Mouse (Mus musculus) neural tube, embryonic 14.5 days (tissue): Measurements from ENCODE around the gene Ifna1. TPM values are rescaled to one million over a fixed set of nuclear protein-coding genes. Genes with fewer than 3 reads are reported as not detected.
"Not testable (repeated sequence)": the region's sequence is repeated elsewhere in the genome, so short reads cannot be mapped to it uniquely, and the experiment has no call there.

Source experiments
- ATAC-seq: fragments of 200-750 bp; cut with Nextera tagmentation; 2 replicates; pipeline ENCODE4 v1.8.0; 2017; ENCODE audit warnings: low read depth, mild to moderate bottlenecking, moderate TSS enrichment, moderate library complexity
- H3K27ac ChIP-seq: fragments of 300-500 bp; sonication (generic); 2 replicates; pipeline ENCODE4 v1.5.1; 2014; ENCODE audit warnings: low read depth, mild to moderate bottlenecking, control low read depth, low read length, moderate library complexity, mixed read lengths
- H3K27me3 ChIP-seq: fragments of 300-500 bp; sonication (generic); 2 replicates; pipeline ENCODE4 v1.6.1; 2014; ENCODE audit warnings: low read length; ENCODE audit not compliant: control insufficient read depth, insufficient read depth
- H3K36me3 ChIP-seq: fragments of 300-500 bp; sonication (generic); 2 replicates; pipeline ENCODE4 v1.6.1; 2014; ENCODE audit warnings: low read length, mixed read lengths; ENCODE audit not compliant: control insufficient read depth, insufficient read depth
- H3K4me1 ChIP-seq: fragments of 300-500 bp; sonication (generic); 2 replicates; pipeline ENCODE4 v1.6.1; 2014; ENCODE audit warnings: low read length; ENCODE audit not compliant: control insufficient read depth, insufficient read depth
- H3K4me2 ChIP-seq: fragments of 300-500 bp; sonication (generic); 2 replicates; pipeline ENCODE4 v1.6.1; 2014; ENCODE audit warnings: mild to moderate bottlenecking, low read depth, low read length, control low read depth
- H3K4me3 ChIP-seq: fragments of 300-500 bp; sonication (generic); 2 replicates; pipeline ENCODE4 v1.5.1; 2014; ENCODE audit warnings: low read depth, low read length, control low read depth, mixed read lengths
- H3K9ac ChIP-seq: fragments of 300-500 bp; sonication (generic); replicated peaks from 2 replicates; pipeline ENCODE4 v1.6.1; 2014; ENCODE audit warnings: low read depth, mild to moderate bottlenecking, control low read depth, low read length, mixed read lengths
- H3K9me3 ChIP-seq: fragments of 300-500 bp; sonication (generic); 2 replicates; pipeline ENCODE4 v1.6.1; 2016; ENCODE audit warnings: low read length; ENCODE audit not compliant: control insufficient read depth
- WGBS: fragments of 180-500 bp; shearing (Covaris S2); extraction: QIAGEN DNeasy Blood & Tissue Kit; methylation state at CpG from one replicate; pipeline ENCODE4 v1.1.7; 2014; 5-methylcytosine and 5-hydroxymethylcytosine counted together
- polyA plus RNA-seq: library from polyadenylated mRNA; unstranded; fragments of >200 nt; fragmentation: Nextera tagmentation; extraction: Ambion mirVana; gene quantifications from 2 replicates; pipeline ENCODE4 v1.2.1, GENCODE M21; 2014

The Ifna1 gene
- polyA plus RNA-seq, 1 experiment from 2014 or later: not detected

- not testable (repeated sequence) for H3K9me3 ChIP-seq, H3K27ac ChIP-seq, H3K36me3 ChIP-seq, H3K27me3 ChIP-seq, H3K9ac ChIP-seq, H3K4me1 ChIP-seq, ATAC-seq, H3K4me3 ChIP-seq, H3K4me2 ChIP-seq
- WGBS: 92% methylated on average over 1 of the region's 1 CpGs
These were observed 14.7 kb upstream of the Ifna1 start, which contains the start of gene Ifna5 for GRCm38 (mm10) chr4:88835225-88835624. Gene Ifna5 (plus strand): TSS chr4:88835525.

GRCm38 (mm10) chr4:88838828-88839227 lies 11.1 kb upstream of the Ifna1 start:
- no peaks in the 10 kb centered on the region for H3K9me3 ChIP-seq
- WGBS: 45% methylated on average over 3 of the region's 3 CpGs
- no peaks in the 10 kb centered on the region for H3K27me3 ChIP-seq
- no peaks in the 10 kb centered on the region for H3K4me1 ChIP-seq
- no peak overlapping the region for H3K27ac ChIP-seq
- H3K4me3 ChIP-seq: no peak overlapping the region
- ATAC-seq: no peak
- H3K4me2 ChIP-seq: no peak overlapping the region
- no peak overlapping the region for H3K9ac ChIP-seq
- no peaks in the 10 kb centered on the region for H3K36me3 ChIP-seq

GRCm38 (mm10) chr4:88840058-88840457 lies 9.8 kb upstream of the Ifna1 start:
- Histone ChIP-seq H3K36me3 (no peaks in the 10 kb centered on the region), H3K9me3 (no peaks in the 10 kb centered on the region), H3K9ac (no peak overlapping the region), H3K27ac (no peak overlapping the region), H3K4me1 (no peaks in the 10 kb centered on the region), H3K4me2 (no peak overlapping the region), H3K27me3 (no peaks in the 10 kb centered on the region), H3K4me3 (no peak overlapping the region)
- 79% methylated on average over 3 of the region's 3 CpGs for WGBS
- no peak for ATAC-seq

GRCm38 (mm10) chr4:88841438-88841911 lies 8.4 kb upstream of the Ifna1 start, which contains the start of gene Ifna4:
Gene Ifna4 (plus strand): TSS chr4:88841861.
- Histone ChIP-seq H3K9ac (no peak within 1 kb of the TSS), H3K36me3 (no peaks in the 10 kb centered on the region), H3K4me3 (no peak within 1 kb of the TSS), H3K4me1 (no peaks in the 10 kb centered on the region), H3K27ac (no peak within 1 kb of the TSS), H3K27me3 (no peaks in the 10 kb centered on the region), H3K9me3 (no peaks in the 10 kb centered on the region), H3K4me2 (no peak within 1 kb of the TSS)
- 48% methylated on average over 2 of the region's 2 CpGs for WGBS
- no peak for ATAC-seq

GRCm38 (mm10) chr4:88845334-88845733 lies 4.6 kb upstream of the Ifna1 start:
- WGBS: 60% methylated on average over 2 of the region's 2 CpGs
- no peak overlapping the region for H3K4me2 ChIP-seq
- ATAC-seq: no peak

GRCm38 (mm10) chr4:88851026-88851763 lies 1.3 kb downstream of the Ifna1 start:
- Histone ChIP-seq H3K36me3 (no peaks in the 10 kb centered on the region), H3K4me1 (no peaks in the 10 kb centered on the region), H3K27me3 (no peaks in the 10 kb centered on the region), H3K4me3 (no peak overlapping the region), H3K9me3 (no peaks in the 10 kb centered on the region), H3K27ac (no peak overlapping the region), H3K4me2 (no peak overlapping the region), H3K9ac (no peak overlapping the region)
- 28% methylated on average over 4 of the region's 4 CpGs for WGBS
- no peak for ATAC-seq

More at GRCm38 (mm10) chr4:88845334-88845733, 4.6 kb upstream of the Ifna1 start:
- Histone ChIP-seq H3K36me3 (no peaks in the 10 kb centered on the region), H3K27me3 (no peaks in the 10 kb centered on the region), H3K4me1 (no peaks in the 10 kb centered on the region), H3K9ac (no peak overlapping the region), H3K9me3 (no peaks in the 10 kb centered on the region), H3K4me3 (no peak overlapping the region), H3K27ac (no peak overlapping the region)

GRCm38 (mm10) chr4:88859214-88859613 lies 9.3 kb downstream of the Ifna1 start:
- Histone ChIP-seq H3K9me3 (no peaks in the 10 kb centered on the region), H3K27ac (no peak overlapping the region), H3K4me1 (no peaks in the 10 kb centered on the region), H3K36me3 (no peaks in the 10 kb centered on the region), H3K27me3 (no peaks in the 10 kb centered on the region), H3K9ac (no peak overlapping the region), H3K4me2 (no peak overlapping the region), H3K4me3 (no peak overlapping the region)
- ATAC-seq: no peak

GRCm38 (mm10) chr4:88863309-88863708 lies 13.4 kb downstream of the Ifna1 start:
- no peak overlapping the region for H3K4me3 ChIP-seq
- no peaks in the 10 kb centered on the region for H3K9me3 ChIP-seq
- H3K36me3 ChIP-seq: no peaks in the 10 kb centered on the region
- no peak overlapping the region for H3K4me2 ChIP-seq
- no peak overlapping the region for H3K9ac ChIP-seq
- ATAC-seq: no peak
- no peak overlapping the region for H3K27ac ChIP-seq
- no peaks in the 10 kb centered on the region for H3K4me1 ChIP-seq
- H3K27me3 ChIP-seq: no peaks in the 10 kb centered on the region
- 14% methylated on average over 7 of the region's 7 CpGs for WGBS

GRCm38 (mm10) chr4:88864599-88864998 lies 14.7 kb downstream of the Ifna1 start:
- no peak overlapping the region for H3K4me3 ChIP-seq
- H3K9ac ChIP-seq: no peak overlapping the region
- H3K36me3 ChIP-seq: no peaks in the 10 kb centered on the region
- WGBS: 80% methylated on average over 9 of the region's 9 CpGs
- no peak for ATAC-seq
- H3K27me3 ChIP-seq: no peaks in the 10 kb centered on the region
- H3K27ac ChIP-seq: no peak overlapping the region
- no peaks in the 10 kb centered on the region for H3K4me1 ChIP-seq
- no peaks in the 10 kb centered on the region for H3K9me3 ChIP-seq
- H3K4me2 ChIP-seq: no peak overlapping the region
